Mouse (Mus musculus) embryonic facial prominence, embryonic 15.5 days (tissue): ENCODE results near the gene Pmpca. TPM values are rescaled to one million over a fixed set of nuclear protein-coding genes. Genes with fewer than 3 reads are reported as not detected.

Experiments used
- ATAC-seq: fragments of 200-750 bp; cut with Nextera tagmentation; 2 replicates; pipeline ENCODE4 v1.8.0; 2017; ENCODE audit warnings: low read depth, moderate TSS enrichment; ENCODE audit not compliant: insufficient number of reproducible peaks, low FRiP score, low TSS enrichment
- H3K27ac ChIP-seq: fragments of 300-500 bp; sonication (generic); replicated peaks from 2 replicates; pipeline ENCODE4 v1.5.1; 2015; ENCODE audit warnings: mild to moderate bottlenecking, inconsistent platforms
- H3K27me3 ChIP-seq: fragments of 300-500 bp; sonication (generic); 2 replicates; pipeline ENCODE4 v1.6.1; 2015; ENCODE audit warnings: inconsistent platforms
- H3K36me3 ChIP-seq: fragments of 300-500 bp; sonication (generic); 2 replicates; pipeline ENCODE4 v1.6.1; 2015; ENCODE audit warnings: mild to moderate bottlenecking, inconsistent platforms
- H3K4me1 ChIP-seq: fragments of 300-500 bp; sonication (generic); 2 replicates; pipeline ENCODE4 v1.6.1; 2015; ENCODE audit warnings: inconsistent platforms
- H3K4me2 ChIP-seq: fragments of 300-500 bp; sonication (generic); replicated peaks from 2 replicates; pipeline ENCODE4 v1.6.1; 2015; ENCODE audit warnings: mild to moderate bottlenecking, inconsistent platforms
- H3K4me3 ChIP-seq: fragments of 300-500 bp; sonication (generic); replicated peaks from 2 replicates; pipeline ENCODE4 v1.5.1; 2015; ENCODE audit warnings: mild to moderate bottlenecking, inconsistent platforms
- H3K9ac ChIP-seq: fragments of 300-500 bp; sonication (generic); 2 replicates; pipeline ENCODE4 v1.6.1; 2015; ENCODE audit warnings: inconsistent platforms
- H3K9me3 ChIP-seq: fragments of 300-500 bp; sonication (generic); replicated peaks from 2 replicates; pipeline ENCODE4 v1.6.1; 2016; ENCODE audit warnings: inconsistent platforms
- WGBS: fragments of 180-500 bp; shearing (Covaris S2); methylation state at CpG from one replicate; pipeline ENCODE4 v1.1.7; 2015; 5-methylcytosine and 5-hydroxymethylcytosine counted together
- polyA plus RNA-seq: library from polyadenylated mRNA; unstranded; fragments of >200 nt; fragmentation: Nextera tagmentation; extraction: Ambion mirVana; gene quantifications from 2 replicates; pipeline ENCODE4 v1.2.1, GENCODE M21; 2015

Gene Pmpca
- polyA plus RNA-seq, 1 experiment from 2014 or later: 90.4 TPM

DNA sequence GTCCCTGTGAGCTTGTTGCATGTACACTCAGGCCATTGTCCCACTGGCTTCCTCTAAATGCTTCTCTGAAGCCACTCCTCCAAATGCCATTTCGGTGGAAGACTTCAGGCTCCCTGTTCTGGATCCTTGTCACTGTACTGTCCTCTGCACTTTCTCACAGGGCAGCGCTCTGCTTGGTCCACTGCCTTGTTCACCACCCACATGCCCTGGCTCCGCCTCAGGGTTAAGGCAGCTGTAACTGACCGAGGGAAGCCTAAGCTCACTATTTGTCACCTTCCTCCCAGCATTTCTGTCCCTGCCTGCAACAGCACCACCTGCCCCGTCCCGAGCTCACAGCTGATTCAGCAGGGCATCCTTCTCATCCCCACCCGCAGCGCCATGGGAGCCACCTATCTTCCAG, 14.2 kb downstream of the Pmpca start:
- H3K4me2 ChIP-seq: no peak overlapping the region
- H3K9ac ChIP-seq: no peak overlapping the region
- no peak for ATAC-seq

DNA sequence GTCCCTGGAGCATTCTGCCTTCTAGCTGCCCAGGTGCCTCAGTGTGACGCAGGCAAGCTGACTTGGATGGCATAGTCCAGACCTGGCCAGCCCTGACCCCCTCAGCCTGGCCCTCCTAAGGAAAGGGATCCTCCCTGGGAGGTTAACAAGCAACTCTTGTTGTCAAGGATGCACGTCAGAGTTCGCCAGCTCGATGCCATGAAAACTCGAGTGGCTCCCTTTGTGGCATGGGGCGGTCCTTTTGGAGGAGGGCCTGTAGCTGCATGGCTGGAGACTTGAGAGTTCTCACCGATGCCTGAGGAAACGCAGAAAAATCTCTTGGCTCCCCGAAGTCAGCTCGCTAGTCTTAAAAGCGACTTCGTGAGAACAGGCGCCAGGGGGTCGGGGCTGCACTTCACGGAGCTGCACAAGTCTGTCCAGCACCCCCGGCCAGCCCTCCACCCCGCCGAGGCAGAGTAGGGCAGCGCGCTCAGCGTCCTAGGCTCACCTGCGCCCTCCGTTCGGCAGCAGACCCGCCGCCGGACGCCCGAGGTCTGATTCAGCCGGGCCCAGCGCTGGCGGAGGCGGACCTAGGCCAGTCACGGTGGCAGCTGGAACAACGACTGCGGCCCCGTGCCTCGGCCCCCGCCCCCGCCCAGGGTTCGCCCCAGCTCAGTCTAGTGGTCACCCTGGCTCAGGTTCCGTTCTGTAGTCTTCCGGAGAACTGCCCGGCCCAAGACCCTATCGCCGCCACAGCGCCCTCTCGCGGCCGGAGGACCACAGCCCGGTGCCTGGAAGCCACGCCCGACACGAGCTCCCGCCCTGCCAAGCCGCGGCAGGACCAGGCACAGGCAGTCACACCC, 19.6 kb downstream of the Pmpca start, which contains the start of gene Inpp5e:
Gene Inpp5e (minus strand): TSS at position 689 of the 842 bp plus-strand sequence.
- Histone ChIP-seq H3K4me2 (peak within 1 kb of the TSS; percentile 90), H3K27ac (peak within 1 kb of the TSS; percentile 79), H3K4me1 (peaks cover 42% of the 10 kb centered on the region), H3K9ac (peak within 1 kb of the TSS; percentile 93), H3K27me3 (no peaks in the 10 kb centered on the region), H3K36me3 (peaks cover 43% of the 10 kb centered on the region), H3K9me3 (no peaks in the 10 kb centered on the region), H3K4me3 (peak within 1 kb of the TSS; percentile 92)
- peak; percentile 90 for ATAC-seq
- WGBS: under 1% methylated on average over 57 of the region's 57 CpGs

More for the DNA sequence above, 14.2 kb downstream of the Pmpca start:
- H3K9me3 ChIP-seq: no peaks in the 10 kb centered on the region
- no peaks in the 10 kb centered on the region for H3K27me3 ChIP-seq
- no peak overlapping the region for H3K4me3 ChIP-seq
- peaks cover 26% of the 10 kb centered on the region for H3K4me1 ChIP-seq
- H3K36me3 ChIP-seq: peaks cover 43% of the 10 kb centered on the region
- WGBS: 75% methylated on average over 8 of the region's 8 CpGs
- H3K27ac ChIP-seq: no peak overlapping the region

DNA sequence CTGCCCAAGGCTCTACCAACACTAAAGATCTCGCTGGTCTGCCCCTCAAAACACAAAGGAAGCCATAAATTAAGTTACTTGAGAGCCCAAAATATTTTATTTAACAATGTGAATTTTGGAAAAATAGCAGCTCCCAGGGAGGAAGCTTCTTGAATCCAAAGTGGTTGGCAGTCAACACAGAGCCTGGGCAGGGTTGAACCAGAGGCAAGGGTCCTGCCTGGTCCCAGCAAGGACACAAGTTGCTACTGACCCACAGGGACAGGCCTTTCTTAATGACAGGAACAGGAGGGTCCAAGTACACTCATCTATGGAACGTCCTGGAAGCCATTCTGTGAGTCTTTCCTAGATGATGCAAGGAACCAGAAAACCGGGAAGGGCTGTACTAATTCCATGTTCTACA, 20.2 kb downstream of the Pmpca start:
- 49% methylated on average over 3 of the region's 3 CpGs for WGBS
- H3K9ac ChIP-seq: no peak overlapping the region
- H3K4me3 ChIP-seq: peak overlapping the region; percentile 92
- H3K4me2 ChIP-seq: 0 out of 2 replicates have a peak overlapping the region, but pooled peaks have one; percentile 90
- H3K9me3 ChIP-seq: no peaks in the 10 kb centered on the region
- peaks cover 49% of the 10 kb centered on the region for H3K36me3 ChIP-seq
- H3K27me3 ChIP-seq: no peaks in the 10 kb centered on the region
- H3K4me1 ChIP-seq: peaks cover 42% of the 10 kb centered on the region
- peak overlapping the region; percentile 65; the same call in 1 of the 2 replicates for H3K27ac ChIP-seq
- no peak for ATAC-seq

DNA sequence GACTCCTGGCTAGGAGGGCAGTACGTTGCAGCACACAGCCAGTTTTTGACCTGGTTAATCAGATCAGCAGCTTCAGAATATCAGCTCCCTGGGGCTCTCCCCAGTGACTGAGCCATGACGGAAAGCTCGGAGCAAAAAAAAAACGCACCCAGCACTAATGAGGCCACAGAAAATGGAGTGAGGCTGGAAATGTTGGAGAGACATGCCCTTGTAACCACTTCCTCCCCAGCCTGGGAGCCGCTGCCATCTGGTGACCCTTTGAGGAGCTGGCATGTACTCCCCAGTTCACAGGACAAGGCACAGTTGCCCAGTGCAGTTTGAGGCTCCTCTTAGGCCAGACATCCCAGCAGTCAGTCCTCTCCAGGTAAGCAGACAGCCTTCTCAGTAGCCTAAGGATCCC, 21.0 kb downstream of the Pmpca start:
- Histone ChIP-seq H3K27ac (peak overlapping the region; percentile 65), H3K4me2 (no peak overlapping the region), H3K9me3 (no peaks in the 10 kb centered on the region), H3K27me3 (no peaks in the 10 kb centered on the region), H3K9ac (no peak overlapping the region), H3K4me1 (peaks cover 42% of the 10 kb centered on the region), H3K36me3 (peaks cover 51% of the 10 kb centered on the region), H3K4me3 (no peak overlapping the region)
- WGBS: 64% methylated on average over 5 of the region's 5 CpGs
- ATAC-seq: no peak

DNA sequence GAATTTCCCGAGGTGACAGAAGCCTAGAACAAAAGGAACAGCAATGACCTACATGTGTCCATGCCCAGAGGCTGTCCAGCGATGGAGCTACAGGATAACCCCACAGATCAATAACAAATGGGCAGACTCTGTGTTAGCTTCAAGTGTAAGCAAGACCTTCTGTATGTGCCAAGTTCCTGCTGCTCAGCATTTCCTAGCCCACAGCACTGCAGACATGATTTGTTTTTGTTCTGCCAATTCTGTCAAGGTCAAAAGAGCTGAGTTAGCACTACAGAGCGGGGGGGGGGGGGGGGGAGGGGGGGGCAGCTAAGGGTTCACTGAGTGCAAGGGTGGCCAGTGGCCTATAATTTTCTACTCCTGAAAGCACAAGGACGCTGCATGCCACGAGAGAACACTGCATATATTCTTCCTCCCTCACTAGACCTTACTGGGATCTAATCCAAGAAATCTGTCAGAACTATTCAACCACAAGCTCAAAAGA, 21.8 kb downstream of the Pmpca start:
- H3K9ac ChIP-seq: no peak overlapping the region; the same call in 1 of the 2 replicates
- H3K27me3 ChIP-seq: no peaks in the 10 kb centered on the region
- WGBS: 60% methylated on average over 4 of the region's 5 CpGs
- no peaks in the 10 kb centered on the region for H3K9me3 ChIP-seq
- H3K4me3 ChIP-seq: no peak overlapping the region
- H3K27ac ChIP-seq: peak overlapping the region; percentile 65
- H3K4me2 ChIP-seq: no peak overlapping the region
- peaks cover 39% of the 10 kb centered on the region for H3K4me1 ChIP-seq
- ATAC-seq: no peak
- peaks cover 60% of the 10 kb centered on the region for H3K36me3 ChIP-seq

DNA sequence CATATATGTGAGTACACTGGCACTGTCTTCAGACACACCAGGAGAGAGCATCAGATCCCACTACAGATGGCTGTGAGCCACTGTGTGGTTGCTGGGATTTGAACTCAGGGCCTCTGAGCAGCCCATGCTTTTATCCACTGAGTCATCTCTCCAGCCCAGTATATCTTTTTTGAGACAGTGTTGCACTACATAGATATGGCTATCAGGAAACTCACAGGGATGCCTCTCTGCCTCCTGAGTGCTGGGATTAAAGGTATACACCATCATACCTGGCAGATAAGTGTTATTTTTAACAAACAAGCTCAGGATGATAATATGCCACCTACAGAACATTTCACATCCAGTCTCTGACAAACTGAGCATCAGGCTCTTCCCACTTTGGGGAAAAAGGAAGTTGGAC, 27.9 kb downstream of the Pmpca start:
- no peak for ATAC-seq
- no peak overlapping the region for H3K9ac ChIP-seq
- H3K4me2 ChIP-seq: no peak overlapping the region
- no peaks in the 10 kb centered on the region for H3K4me1 ChIP-seq
- H3K4me3 ChIP-seq: no peak overlapping the region
- no peaks in the 10 kb centered on the region for H3K9me3 ChIP-seq
- no peaks in the 10 kb centered on the region for H3K27me3 ChIP-seq
- no peak overlapping the region for H3K27ac ChIP-seq
- H3K36me3 ChIP-seq: peaks cover 98% of the 10 kb centered on the region

DNA sequence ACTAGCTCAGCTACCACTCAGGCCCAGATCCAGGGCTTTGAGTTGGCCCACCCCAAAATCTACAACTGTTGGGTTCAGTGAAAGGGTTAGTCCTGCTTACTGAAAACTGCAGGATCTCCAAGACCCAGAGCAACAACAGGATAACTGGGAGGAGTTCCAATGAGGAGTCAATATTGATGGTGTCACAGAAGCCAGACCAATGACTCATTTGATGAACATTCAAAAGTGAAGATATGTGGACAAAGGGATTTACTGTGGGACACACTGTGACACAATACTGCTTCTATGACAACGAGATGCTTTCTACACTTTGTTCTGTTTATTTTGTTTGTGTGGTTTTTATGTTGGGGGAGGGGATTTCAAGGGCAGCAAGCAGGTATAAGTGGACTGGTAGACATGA, 29.0 kb downstream of the Pmpca start:
- H3K4me2 ChIP-seq: no peak overlapping the region
- peaks cover 98% of the 10 kb centered on the region for H3K36me3 ChIP-seq
- ATAC-seq: no peak
- no peak overlapping the region for H3K4me3 ChIP-seq
- H3K9me3 ChIP-seq: no peaks in the 10 kb centered on the region
- WGBS: 85% methylated on average over 1 of the region's 1 CpGs
- H3K4me1 ChIP-seq: no peaks in the 10 kb centered on the region
- H3K9ac ChIP-seq: no peak overlapping the region
- H3K27me3 ChIP-seq: no peaks in the 10 kb centered on the region
- no peak overlapping the region for H3K27ac ChIP-seq

DNA sequence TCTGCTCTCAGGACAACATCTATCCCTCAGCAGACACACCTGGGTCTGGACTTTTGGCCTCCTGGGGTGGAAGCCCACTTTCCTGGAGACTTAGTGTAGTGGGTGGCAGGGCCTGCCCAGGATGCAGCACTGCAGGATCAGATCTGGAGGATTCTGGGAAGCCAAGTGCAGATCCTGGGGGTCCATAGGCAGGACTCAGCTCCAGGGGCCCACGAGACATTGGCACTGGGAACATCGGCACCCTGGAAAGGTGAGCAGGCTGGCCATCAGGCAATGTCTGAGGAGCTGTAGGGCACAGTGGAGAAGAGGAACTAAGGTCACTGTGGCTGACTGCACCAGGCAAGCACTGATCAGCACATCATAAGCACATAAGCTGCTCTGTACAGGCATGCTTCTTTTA, 32.8 kb downstream of the Pmpca start:
- H3K36me3 ChIP-seq: peaks cover 98% of the 10 kb centered on the region
- no peak overlapping the region for H3K4me2 ChIP-seq
- no peaks in the 10 kb centered on the region for H3K9me3 ChIP-seq
- H3K27ac ChIP-seq: no peak overlapping the region
- no peaks in the 10 kb centered on the region for H3K4me1 ChIP-seq
- H3K9ac ChIP-seq: no peak overlapping the region
- 96% methylated on average over 2 of the region's 2 CpGs for WGBS
- ATAC-seq: no peak
- no peaks in the 10 kb centered on the region for H3K27me3 ChIP-seq
- H3K4me3 ChIP-seq: no peak overlapping the region

DNA sequence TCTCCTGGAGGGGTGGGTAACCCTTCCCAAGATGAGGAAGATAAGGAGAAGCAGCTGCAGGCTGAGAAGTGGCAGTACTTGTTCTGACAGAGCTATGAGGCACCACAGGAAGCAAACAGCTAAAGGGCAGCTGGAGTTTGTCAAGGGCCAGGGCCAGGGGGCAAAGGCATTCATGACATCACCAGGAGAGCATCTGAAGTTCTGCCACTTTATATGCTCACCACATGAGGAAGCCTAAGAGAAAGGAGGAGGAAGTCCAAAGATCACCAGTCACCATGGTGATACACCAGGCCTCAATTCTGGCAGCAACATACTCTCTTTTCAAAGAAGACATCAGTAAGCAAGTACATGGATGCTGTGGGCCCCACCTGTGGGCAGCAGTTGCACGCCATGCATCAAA, 33.9 kb downstream of the Pmpca start:
- no peak overlapping the region for H3K27ac ChIP-seq
- no peaks in the 10 kb centered on the region for H3K4me1 ChIP-seq
- H3K9ac ChIP-seq: no peak overlapping the region
- no peak overlapping the region for H3K4me3 ChIP-seq
- no peak overlapping the region for H3K4me2 ChIP-seq
- WGBS: 84% methylated on average over 1 of the region's 1 CpGs
- no peaks in the 10 kb centered on the region for H3K27me3 ChIP-seq
- no peaks in the 10 kb centered on the region for H3K9me3 ChIP-seq
- H3K36me3 ChIP-seq: peaks cover 96% of the 10 kb centered on the region
- ATAC-seq: no peak

DNA sequence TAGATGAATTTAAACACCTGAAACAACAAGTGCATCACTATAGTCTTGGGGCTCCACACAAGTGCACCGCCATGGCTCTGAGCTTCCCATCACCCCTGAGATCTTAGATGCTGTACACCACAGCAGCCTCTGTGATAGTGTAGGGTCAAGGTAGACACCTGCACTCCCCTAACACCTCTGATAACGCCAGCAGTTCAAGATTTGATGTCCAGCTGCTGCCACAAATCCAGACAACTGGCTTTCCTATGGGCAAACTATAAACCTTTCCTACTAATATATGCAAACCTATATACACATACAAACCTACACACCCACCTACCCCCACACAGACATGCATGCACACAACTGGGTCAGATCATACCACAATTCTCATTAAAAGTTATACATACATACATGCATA, 35.4 kb downstream of the Pmpca start:
- WGBS: 92% methylated on average over 2 of the region's 2 CpGs
- H3K27ac ChIP-seq: no peak overlapping the region
- H3K4me3 ChIP-seq: no peak overlapping the region
- H3K9ac ChIP-seq: no peak overlapping the region
- H3K9me3 ChIP-seq: no peaks in the 10 kb centered on the region
- no peaks in the 10 kb centered on the region for H3K4me1 ChIP-seq
- H3K27me3 ChIP-seq: no peaks in the 10 kb centered on the region
- H3K4me2 ChIP-seq: no peak overlapping the region
- ATAC-seq: no peak
- peaks cover 96% of the 10 kb centered on the region for H3K36me3 ChIP-seq

DNA sequence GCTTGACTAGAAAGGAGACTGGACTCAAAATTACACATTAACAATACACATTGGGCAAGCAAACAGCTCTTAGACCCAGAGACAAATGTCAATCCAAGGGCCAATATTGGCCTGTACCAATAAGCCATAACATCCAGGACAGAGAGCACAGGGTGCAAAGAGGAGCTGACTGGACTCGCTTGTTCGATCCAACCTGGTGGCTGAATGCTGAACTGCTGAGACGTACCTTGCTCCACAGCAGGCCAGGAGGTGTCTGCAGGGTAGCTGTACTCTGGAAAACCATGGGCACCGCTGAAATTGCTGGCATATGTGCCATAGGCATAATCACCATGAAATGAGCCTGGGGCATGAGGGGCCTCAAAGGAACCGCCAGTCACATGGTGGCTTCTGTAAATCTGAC, 40.7 kb downstream of the Pmpca start:
- H3K4me2 ChIP-seq: no peak overlapping the region
- H3K4me3 ChIP-seq: no peak overlapping the region
- no peak overlapping the region for H3K9ac ChIP-seq
- 82% methylated on average over 5 of the region's 5 CpGs for WGBS
- H3K36me3 ChIP-seq: peaks cover 95% of the 10 kb centered on the region
- ATAC-seq: no peak
- H3K27me3 ChIP-seq: no peaks in the 10 kb centered on the region
- H3K4me1 ChIP-seq: no peaks in the 10 kb centered on the region
- no peaks in the 10 kb centered on the region for H3K9me3 ChIP-seq
- no peak overlapping the region for H3K27ac ChIP-seq
